Mouse (Mus musculus) liver, adult (tissue): ENCODE data around the gene Etfb.
A peak's percentile ranks its signal among the peaks of the same experiment; 100 is the strongest.

Experiments used
- GATA4 ChIP-seq: IDR thresholded peaks from 2 replicates; pipeline ENCODE4 v1.6.1; 2014; ENCODE audit warnings: mild to moderate bottlenecking, low read length; ENCODE audit not compliant: insufficient replicate concordance

Etfb gene

DNA sequence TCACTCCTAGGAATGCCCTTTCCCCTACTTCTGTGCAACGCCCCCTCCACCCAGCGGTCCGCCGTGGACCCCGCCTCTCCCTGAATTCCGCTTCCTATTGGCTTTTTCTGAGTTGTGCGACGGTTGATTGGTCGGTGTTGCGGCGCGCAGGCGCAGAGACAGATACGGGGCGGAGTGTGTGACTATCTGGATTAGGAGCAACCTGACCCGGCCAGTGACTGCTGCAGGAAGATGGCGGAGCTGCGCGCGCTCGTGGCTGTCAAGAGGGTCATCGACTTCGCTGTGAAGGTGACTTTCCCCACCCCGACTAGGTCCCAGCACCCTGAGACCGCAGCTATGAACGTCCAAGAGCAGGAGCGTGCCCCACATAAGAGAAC, at the start of gene Etfb, which contains the start of gene Gm45233:
Gene Etfb, plus strand, starts transcription at position 167 of the 377 bp plus-strand sequence.
Gene Gm45233, plus strand, starts transcription at position 212 of the 377 bp plus-strand sequence.
- TF ChIP-seq GATA4: peak; percentile 90; the same call in 1 of the 2 replicates

- no peak for TF ChIP-seq GATA4
These were observed 44.4 kb upstream of the Etfb start for GRCm38 (mm10) chr7:43399501-43399900.

GRCm38 (mm10) chr7:43402718-43403117, 41.2 kb upstream of the Etfb start:
- no peak for TF ChIP-seq GATA4

DNA sequence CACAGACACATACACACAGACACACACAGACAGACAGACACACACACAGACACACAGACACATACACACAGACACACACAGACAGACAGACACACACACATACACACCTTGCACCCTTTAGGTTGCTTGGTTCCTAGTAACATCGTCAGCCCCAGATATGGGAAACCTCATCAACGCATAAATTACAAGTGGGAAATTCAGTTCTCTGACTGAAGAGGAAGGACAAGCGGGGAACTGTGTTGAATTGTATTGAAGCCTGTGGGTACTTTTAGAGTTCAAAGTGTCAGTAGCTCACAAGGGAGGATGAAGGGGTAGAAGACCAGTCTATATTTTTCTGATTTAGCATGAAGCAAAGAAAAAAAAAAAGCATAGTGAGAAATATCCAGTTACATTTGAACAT, 36.3 kb upstream of the Etfb start:
- no peak for TF ChIP-seq GATA4

GRCm38 (mm10) chr7:43408131-43408553, 35.7 kb upstream of the Etfb start, which contains the start of gene Siglecg:
Gene Siglecg, plus strand, starts transcription at chr7:43408204.
- TF ChIP-seq GATA4: no peak

GRCm38 (mm10) chr7:43409084-43409483, 34.8 kb upstream of the Etfb start:
- no peak for TF ChIP-seq GATA4

DNA sequence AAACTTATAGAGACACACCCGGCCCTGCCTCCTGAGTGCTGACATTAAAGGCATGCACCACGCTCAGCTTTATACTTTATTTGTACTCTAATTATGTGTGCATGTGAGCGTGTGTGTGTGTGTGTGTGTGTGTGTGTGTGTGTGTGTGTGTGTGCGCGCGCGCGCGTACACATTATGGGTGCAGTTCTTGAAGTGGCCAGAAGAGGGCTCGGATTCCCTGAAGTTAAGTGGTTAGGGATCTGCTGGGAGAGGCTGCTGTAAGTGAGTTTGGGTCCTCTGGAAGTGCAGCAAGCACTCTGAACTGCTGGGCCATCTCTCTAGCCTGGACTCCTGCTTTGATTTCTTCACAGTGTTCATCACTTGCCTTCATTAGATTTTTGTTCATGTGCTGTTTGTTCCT, 26.6 kb upstream of the Etfb start:
- TF ChIP-seq GATA4: no peak

- peak; percentile 29; the same call in 1 of the 2 replicates for TF ChIP-seq GATA4
These were observed 20.8 kb upstream of the Etfb start for GRCm38 (mm10) chr7:43422995-43423617.

GRCm38 (mm10) chr7:43423991-43424625, 19.8 kb upstream of the Etfb start:
- TF ChIP-seq GATA4: no peak

DNA sequence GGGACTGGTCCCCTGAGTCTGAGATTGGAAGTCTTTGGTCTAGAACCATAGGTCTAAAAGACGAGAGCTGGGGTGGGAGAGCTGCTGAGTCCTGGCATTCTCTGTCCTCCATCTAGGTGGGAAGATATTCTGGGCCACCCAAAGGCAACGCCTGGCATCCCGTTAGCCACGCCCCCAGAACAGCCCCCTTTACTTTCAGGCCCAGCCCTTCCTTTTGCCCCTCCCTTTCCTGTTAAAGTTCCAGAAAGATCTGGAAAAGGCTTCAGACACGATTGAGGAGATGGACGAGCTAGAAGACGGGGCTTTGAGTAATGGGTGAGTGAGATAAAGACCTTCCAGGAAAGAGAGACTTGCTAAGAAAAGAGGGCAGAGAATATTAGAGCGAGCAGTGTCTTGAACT, 16.5 kb upstream of the Etfb start, which contains the start of gene Lim2:
Gene Lim2, plus strand, starts transcription at position 265 of the 400 bp plus-strand sequence.
- TF ChIP-seq GATA4: no peak

GRCm38 (mm10) chr7:43429500-43429899, 14.4 kb upstream of the Etfb start:
- TF ChIP-seq GATA4: no peak

DNA sequence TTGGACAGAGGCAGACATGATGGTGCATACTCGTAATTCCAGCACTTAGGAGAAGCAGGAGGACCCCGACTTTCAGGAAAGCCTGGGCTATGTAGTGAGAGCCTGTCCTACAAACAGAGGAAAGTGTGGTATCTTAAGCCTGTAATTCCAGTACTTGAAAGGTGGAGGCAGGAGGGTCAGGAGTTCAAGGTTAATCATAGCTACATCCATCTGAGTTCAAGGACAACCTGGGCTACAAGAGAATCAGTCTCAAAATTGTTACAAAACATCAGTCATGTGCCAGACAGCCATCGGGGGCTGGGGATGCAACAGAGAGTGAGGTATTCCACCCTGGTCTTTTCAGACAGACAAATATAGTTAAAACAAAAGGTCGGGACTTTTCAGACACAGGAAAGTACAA, 11.0 kb upstream of the Etfb start:
- no peak for TF ChIP-seq GATA4

DNA sequence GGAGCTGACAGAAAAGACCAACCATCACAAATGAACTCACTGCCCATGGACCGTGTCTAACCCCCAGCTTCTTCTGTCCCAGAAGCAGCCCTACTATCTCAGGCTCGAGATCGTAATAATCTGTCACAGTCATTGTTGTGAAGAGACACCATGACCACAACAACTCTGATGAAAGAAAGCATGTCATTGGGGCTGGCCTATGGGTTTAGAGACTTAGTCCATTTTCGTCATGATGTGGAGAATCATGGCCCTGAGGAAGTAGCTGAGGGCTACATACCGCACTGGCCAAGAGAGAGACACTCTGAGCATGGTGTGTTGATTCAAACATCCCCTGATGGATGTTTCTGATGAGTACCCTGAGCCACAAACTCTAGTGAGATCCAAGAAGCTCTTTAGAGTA, 9.2 kb upstream of the Etfb start:
- TF ChIP-seq GATA4: no peak

DNA sequence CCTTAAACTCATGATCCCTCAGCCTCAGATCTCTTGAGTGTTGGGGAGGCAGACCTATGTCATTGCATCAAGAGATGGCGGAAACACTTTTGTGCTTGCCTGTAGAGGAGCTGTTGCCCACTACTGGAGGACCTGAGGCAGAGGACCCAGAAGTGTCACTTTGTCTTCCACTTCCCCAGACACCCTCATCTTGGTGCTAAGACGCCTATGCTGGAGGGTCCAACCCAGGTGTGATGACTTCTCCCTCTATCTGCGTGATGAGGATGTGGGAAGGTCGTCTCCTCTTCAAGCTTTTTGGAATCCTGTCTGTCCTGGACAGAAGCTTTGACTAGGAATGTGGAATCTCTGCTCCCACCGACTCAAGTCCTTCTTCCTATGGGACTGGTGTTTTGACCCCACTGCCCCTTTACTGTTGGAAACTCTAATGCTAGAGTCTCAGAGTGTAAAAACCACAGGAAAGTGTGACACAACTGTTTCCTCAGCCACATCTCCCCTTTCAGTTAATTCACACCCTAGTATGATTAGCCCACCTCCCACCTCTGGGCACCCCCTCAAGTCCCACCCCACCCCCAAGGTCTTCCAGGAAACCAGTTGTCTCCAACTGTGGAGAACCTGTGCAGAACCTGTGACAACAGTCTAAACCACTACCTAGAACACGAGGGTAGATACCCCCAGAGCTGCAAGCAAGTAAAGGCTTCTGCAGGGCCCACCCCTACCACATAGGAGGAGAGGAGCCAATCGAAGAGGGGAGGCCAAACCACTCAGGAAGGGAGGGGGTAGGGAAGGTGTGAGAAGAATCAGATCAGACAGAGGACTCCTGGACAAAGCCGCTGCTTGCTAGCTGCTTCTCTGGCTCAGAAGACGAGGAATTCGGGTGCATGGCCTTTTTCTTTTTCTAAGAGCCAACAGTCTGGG, 7.3 kb upstream of the Etfb start, which contains the start of gene Nkg7:
Gene Nkg7, plus strand, starts transcription at position 733 of the 915 bp plus-strand sequence.
- TF ChIP-seq GATA4: no peak

- TF ChIP-seq GATA4: no peak
These were observed 5.3 kb upstream of the Etfb start for GRCm38 (mm10) chr7:43438611-43439010.
